9 mouse cellular contexts compared by ENCODE assay signal in the genomic region with DNA sequence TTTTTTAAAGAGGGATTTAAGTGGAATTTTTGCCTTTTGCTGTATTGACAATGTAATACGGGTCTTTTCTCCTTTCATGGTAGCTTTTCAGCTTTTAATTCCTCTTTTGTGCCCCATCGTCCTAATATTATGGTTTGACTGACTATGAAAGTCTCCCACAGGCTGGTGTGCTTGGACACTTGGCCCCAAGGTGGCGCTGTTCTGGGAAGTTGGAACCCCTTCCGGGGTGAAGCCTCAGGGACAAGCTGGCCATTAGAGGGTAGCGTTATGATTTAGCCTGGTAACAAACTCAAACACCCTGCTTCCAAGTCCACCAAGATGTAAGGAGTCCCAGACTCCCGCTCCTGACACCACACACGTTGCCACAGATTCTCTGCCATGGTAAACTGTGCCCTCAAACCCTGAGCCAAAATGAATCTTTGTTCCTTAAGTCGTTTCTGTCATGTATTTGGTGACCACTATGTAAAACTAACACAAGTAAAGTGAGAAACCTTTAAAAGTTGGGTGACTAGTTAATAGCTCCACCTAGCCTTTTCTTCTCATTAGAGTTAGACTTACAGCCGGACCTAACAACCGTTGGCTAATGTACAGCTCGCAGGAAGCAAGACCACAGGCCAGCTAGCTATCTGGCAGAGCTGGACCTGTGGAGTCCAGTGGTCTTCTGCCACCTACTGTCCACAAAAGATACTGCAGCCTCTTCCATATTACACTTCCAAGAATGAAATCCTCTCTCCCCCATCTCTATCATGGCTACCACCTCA. TPM values are rescaled to one million over a fixed set of nuclear protein-coding genes. Genes with fewer than 3 reads are reported as not detected.
DNase-seq lines count a peak whose midpoint lies in the region; ATAC-seq and TF ChIP-seq lines count a peak whose summit lies in the region.
"Had no signal": no experiment of that assay in that cellular context is flagged by ENCODE, and none has a peak within 500 bp of the region (broad histone marks: within the 10 kb centered on the region; RNA-seq: fewer than 3 reads in every experiment).

No protein-coding gene starts in this region.

- in situ Hi-C loops in Patski (cut with MboI; ENCODE audit: low pct_unique_long_range_greater_than_20kb) = no loop called here

- no peak overlapping the region for H3K27ac ChIP-seq in embryonic facial prominence, embryonic 14.5 days (replicated peaks; ENCODE audit: low read depth, low read length)
- H3K27ac ChIP-seq: neural tube, embryonic 13.5 days had no signal

- no peaks in the 10 kb centered on the region for H3K4me1 ChIP-seq in embryonic facial prominence, embryonic 14.5 days (ENCODE audit: control insufficient read depth, insufficient read depth, low read length)
- H3K4me1 ChIP-seq: neural tube, embryonic 13.5 days had no signal

- no peaks in the 10 kb centered on the region for H3K9me3 ChIP-seq in embryonic facial prominence, embryonic 14.5 days (ENCODE audit: control insufficient read depth, low read length)
- H3K9me3 ChIP-seq: neural tube, embryonic 13.5 days had no signal

- TF ChIP-seq CTCF in Patski (IDR thresholded peaks at IDR 0.05) = peak; percentile 80

- ATAC-seq in Patski = peak; percentile 71
- 0 out of 2 replicates have a peak, but pooled peaks have one; percentile 53 for ATAC-seq in embryonic facial prominence, embryonic 14.5 days (ENCODE audit: low read depth)
- no peak for ATAC-seq in erythroid progenitor cell, adult 5-6 weeks (replicated peaks; ENCODE audit: low FRiP score, poor library complexity, severe bottlenecking)

- CTCF ChIA-PET in Patski (lab: Charles Lee) = interaction anchor here (0.6 to 8.8 kb wide), 44 partner anchors 9 to 497 kb away, joined by 3 to 146 read pairs (median 4); a partner anchor contains a TSS

- H3K9ac ChIP-seq in embryonic facial prominence, embryonic 14.5 days (ENCODE audit: low read depth, low read length) = no peak overlapping the region
- H3K9ac ChIP-seq: neural tube, embryonic 13.5 days had no signal

- H3K4me3 ChIP-seq in embryonic facial prominence, embryonic 14.5 days (ENCODE audit: low read depth, low read length) = no peak overlapping the region
- H3K4me3 ChIP-seq: neural tube, embryonic 13.5 days had no signal

- POLR2A ChIA-PET in Patski (lab: Charles Lee) = no interaction called here

- peak; percentile 60 for DNase-seq in gastrocnemius, postnatal 10 days
- DNase-seq in gastrocnemius, postnatal 25 days = no peak
- DNase-seq in 3T3-L1 (ENCODE audit: low read depth, low spot score) (peak; percentile 59), Patski (ENCODE audit: low read depth, low spot score) (peak; percentile 33)
- peak; percentile 69 for DNase-seq in embryonic facial prominence, embryonic 14.5 days (ENCODE audit: low spot score)
- DNase-seq in kidney, postnatal 36 days = peak; percentile 66 to 80
- DNase-seq in lung, postnatal 25 days (ENCODE audit: low spot score) = peak; percentile 40

- H3K27me3 ChIP-seq in Patski = no peaks in the 10 kb centered on the region
- H3K27me3 ChIP-seq in embryonic facial prominence, embryonic 14.5 days (replicated peaks; ENCODE audit: control insufficient read depth, insufficient read depth, low read length) = no peaks in the 10 kb centered on the region

- 49% methylated on average over 11 of the region's 11 CpGs for WGBS in embryonic facial prominence, embryonic 14.5 days

- H3K4me2 ChIP-seq in embryonic facial prominence, embryonic 14.5 days (ENCODE audit: low read depth, low read length) = no peak overlapping the region
- H3K4me2 ChIP-seq: neural tube, embryonic 13.5 days had no signal

- H3K36me3 ChIP-seq in embryonic facial prominence, embryonic 14.5 days (ENCODE audit: control insufficient read depth, insufficient read depth, low read length) = no peaks in the 10 kb centered on the region
- H3K36me3 ChIP-seq: neural tube, embryonic 13.5 days had no signal

RNA-seq across cellular contexts. Expression of a gene that starts 54.4 kb away (rescaled TPM):
- total RNA-seq in gastrocnemius, postnatal 10 days (2021) = not detected
- not detected for total RNA-seq in gastrocnemius, postnatal 25 days (2021)
- polyA plus RNA-seq in Patski (2021) = not detected
- polyA plus RNA-seq in embryonic facial prominence, embryonic 14.5 days (2014; fragmentation: Nextera tagmentation; extraction: Ambion mirVana) = 0.20 and 0.29 TPM in 2 replicates
- not detected in 2 replicates for total RNA-seq in erythroid progenitor cell, adult 5-6 weeks (2015; ENCODE audit: low replicate concordance)
- not detected in 2 replicates for total RNA-seq in erythroid progenitor cell, adult 5-6 weeks (2017; ENCODE audit: low replicate concordance)
